In the genomic region with DNA sequence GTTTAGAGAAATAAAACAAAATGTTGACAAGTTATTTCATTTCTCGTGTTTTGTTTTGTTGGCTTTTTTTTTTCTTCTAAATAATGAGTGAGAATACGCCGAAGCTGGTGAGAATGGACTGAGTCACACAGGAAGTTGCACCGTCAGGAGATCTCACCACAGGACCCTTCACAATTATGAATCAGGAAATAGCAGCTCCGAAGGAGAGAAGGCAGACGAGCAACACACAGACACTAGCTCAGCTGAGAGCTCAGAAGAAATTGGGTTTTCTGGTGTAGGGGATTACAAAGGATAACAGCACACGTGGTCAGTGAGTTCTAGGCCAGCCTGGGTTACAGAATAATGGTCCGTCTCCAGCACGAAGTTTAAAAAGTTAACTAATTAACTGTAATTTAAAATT, we compare ENCODE assay signal across 23 mouse cellular contexts. TPM values are rescaled to one million over a fixed set of nuclear protein-coding genes. Genes with fewer than 3 reads are reported as not detected.
DNase-seq lines count a peak whose midpoint lies in the region; ATAC-seq lines count a peak whose summit lies in the region.
"Had no signal": no experiment of that assay in that cellular context is flagged by ENCODE, and none has a peak within 500 bp of the region (broad histone marks: within the 10 kb centered on the region; RNA-seq: fewer than 3 reads in every experiment).

No protein-coding gene starts in this region.

- no peaks in the 10 kb centered on the region for H3K27me3 ChIP-seq in intestine, embryonic 16.5 days (replicated peaks; ENCODE audit: control insufficient read depth, insufficient read depth, low read length)
- no peaks in the 10 kb centered on the region for H3K27me3 ChIP-seq in hindbrain, embryonic 10.5 days (ENCODE audit: insufficient read depth, poor library complexity, severe bottlenecking)
- H3K27me3 ChIP-seq: forebrain, embryonic 13.5 days; heart, embryonic 12.5 days; midbrain, embryonic 15.5 days; neural tube, embryonic 13.5 days; Patski had no signal

- no peak overlapping the region for H3K4me3 ChIP-seq in intestine, embryonic 16.5 days (ENCODE audit: low read length)
- H3K4me3 ChIP-seq in hindbrain, embryonic 10.5 days = no peak overlapping the region
- H3K4me3 ChIP-seq: embryonic facial prominence, embryonic 10.5 days; forebrain, embryonic 13.5 days; heart, embryonic 12.5 days; midbrain, embryonic 15.5 days; neural tube, embryonic 13.5 days had no signal

- no peaks in the 10 kb centered on the region for H3K9me3 ChIP-seq in intestine, embryonic 16.5 days (ENCODE audit: control insufficient read depth, low read length)
- H3K9me3 ChIP-seq in hindbrain, embryonic 10.5 days = no peaks in the 10 kb centered on the region
- H3K9me3 ChIP-seq: embryonic facial prominence, embryonic 10.5 days; forebrain, embryonic 13.5 days; heart, embryonic 12.5 days; midbrain, embryonic 15.5 days; neural tube, embryonic 13.5 days had no signal

- no peak for ATAC-seq in intestine, embryonic 16.5 days
- ATAC-seq: forebrain, embryonic 13.5 days; hindbrain, embryonic 16.5 days; midbrain, embryonic 15.5 days; Patski had no signal

- no peak overlapping the region for H3K27ac ChIP-seq in intestine, embryonic 16.5 days (ENCODE audit: low read length)
- H3K27ac ChIP-seq in hindbrain, embryonic 10.5 days = no peak overlapping the region
- H3K27ac ChIP-seq: embryonic facial prominence, embryonic 10.5 days; forebrain, embryonic 13.5 days; midbrain, embryonic 15.5 days; neural tube, embryonic 13.5 days had no signal

- peaks cover 3% of the 10 kb centered on the region; the same call in 1 of the 2 replicates for H3K36me3 ChIP-seq in intestine, embryonic 16.5 days (ENCODE audit: control insufficient read depth, insufficient read depth, low read length)
- peaks cover 17% of the 10 kb centered on the region for H3K36me3 ChIP-seq in hindbrain, embryonic 10.5 days
- H3K36me3 ChIP-seq: midbrain, embryonic 15.5 days had no signal

- DNase-seq in CD4-positive helper T cell, adult 2 months (ENCODE audit: low read depth, low spot score) = peak; percentile 70
- DNase-seq in NIH3T3 (ENCODE audit: low read depth) = peak; percentile 10
- DNase-seq in induced T-regulatory cell, adult 2 months (ENCODE audit: low read depth) = peak; percentile 85
- DNase-seq in naive thymus-derived CD4-positive, alpha-beta T cell, adult 2 months (ENCODE audit: low read depth) = peak; percentile 34
- no peak for DNase-seq in heart, adult 9 months (ENCODE audit: low spot score in 2 of 2)
- no peak for DNase-seq in cerebellum, postnatal 14 days
- no peak for DNase-seq in hindbrain, embryonic 10.5 days (ENCODE audit: low spot score)
- DNase-seq: cerebellum, adult 11 months; cerebellum, postnatal 25 days; gastrocnemius, postnatal 36 days; kidney, adult 9 months; kidney, postnatal 4 days; left cerebral cortex, postnatal 4 days; lung, adult 2 months; right cerebral cortex, postnatal 25 days had no signal

- 68% methylated on average over 9 of the region's 9 CpGs for WGBS in intestine, embryonic 16.5 days
- 86% methylated on average over 9 of the region's 9 CpGs for WGBS in hindbrain, embryonic 10.5 days

- H3K9ac ChIP-seq in intestine, embryonic 16.5 days (ENCODE audit: low read depth, low read length) = no peak overlapping the region
- H3K9ac ChIP-seq: forebrain, embryonic 13.5 days; heart, embryonic 12.5 days; midbrain, embryonic 15.5 days; neural tube, embryonic 13.5 days had no signal

- no peaks in the 10 kb centered on the region for H3K4me1 ChIP-seq in intestine, embryonic 16.5 days (ENCODE audit: control insufficient read depth, insufficient read depth, low read length)
- no peaks in the 10 kb centered on the region for H3K4me1 ChIP-seq in hindbrain, embryonic 10.5 days (replicated peaks)
- H3K4me1 ChIP-seq: embryonic facial prominence, embryonic 10.5 days; forebrain, embryonic 13.5 days; heart, embryonic 12.5 days; midbrain, embryonic 15.5 days; neural tube, embryonic 13.5 days had no signal

- H3K4me2 ChIP-seq in intestine, embryonic 16.5 days (ENCODE audit: low read depth, low read length) = no peak overlapping the region
- H3K4me2 ChIP-seq: forebrain, embryonic 13.5 days; heart, embryonic 12.5 days; midbrain, embryonic 15.5 days; neural tube, embryonic 13.5 days had no signal

RNA-seq across cellular contexts. Expression of a gene that starts 1.9 kb away (rescaled TPM):
- polyA plus RNA-seq in intestine, embryonic 16.5 days (2015; fragmentation: Nextera tagmentation; extraction: Ambion mirVana) = 56.3 and 56.9 TPM in 2 replicates
- polyA plus RNA-seq in hindbrain, embryonic 10.5 days (2016; fragmentation: Nextera tagmentation; extraction: Ambion mirVana) = 104 and 150 TPM in 2 replicates

RNA-seq across cellular contexts. Expression of a gene that starts 15.0 kb away (rescaled TPM):
- 24.3 and 24.4 TPM in 2 replicates for polyA plus RNA-seq in intestine, embryonic 16.5 days (2015; fragmentation: Nextera tagmentation; extraction: Ambion mirVana)
- polyA plus RNA-seq in hindbrain, embryonic 10.5 days (2016; fragmentation: Nextera tagmentation; extraction: Ambion mirVana) = 24.2 and 25.2 TPM in 2 replicates

RNA-seq across cellular contexts. Expression of a gene that starts 41.0 kb away (rescaled TPM):
- polyA plus RNA-seq in intestine, embryonic 16.5 days (2015; fragmentation: Nextera tagmentation; extraction: Ambion mirVana) = 165 and 181 TPM in 2 replicates
- polyA plus RNA-seq in hindbrain, embryonic 10.5 days (2016; fragmentation: Nextera tagmentation; extraction: Ambion mirVana) = 136 and 150 TPM in 2 replicates

RNA-seq across cellular contexts. Expression of a gene that starts 54.2 kb away (rescaled TPM):
- 12.7 and 13.7 TPM in 2 replicates for polyA plus RNA-seq in intestine, embryonic 16.5 days (2015; fragmentation: Nextera tagmentation; extraction: Ambion mirVana)
- polyA plus RNA-seq in hindbrain, embryonic 10.5 days (2016; fragmentation: Nextera tagmentation; extraction: Ambion mirVana) = 5.1 and 5.8 TPM in 2 replicates

Comparison
In these comparisons a context has a peak if more than half of its experiments do, and no peak if none do; other contexts are left out.
1. DNase-seq: peak in CD4-positive helper T cell, adult 2 months (single experiment), NIH3T3 (single experiment), induced T-regulatory cell, adult 2 months (single experiment) and naive thymus-derived CD4-positive, alpha-beta T cell, adult 2 months (single experiment); none in heart, adult 9 months (0 of 2), cerebellum, postnatal 14 days (0 of 2) and hindbrain, embryonic 10.5 days (single experiment).